Mouse (Mus musculus) hindbrain, embryonic 11.5 days (tissue): Measurements from ENCODE around the gene Plxna2. TPM values are rescaled to one million over a fixed set of nuclear protein-coding genes. Genes with fewer than 3 reads are reported as not detected.
A peak's percentile ranks its signal among the peaks of the same experiment; 100 is the strongest.

ENCODE experiments used
- ATAC-seq: fragments of 200-750 bp; cut with Nextera tagmentation; 2 replicates; pipeline ENCODE4 v1.8.0; 2017; ENCODE audit warnings: mild to moderate bottlenecking, moderate TSS enrichment, moderate library complexity; ENCODE audit not compliant: low FRiP score
- DNase-seq: peaks from one replicate; pipeline ENCODE4 v3.0.0-alpha.2; 2015; ENCODE audit warnings: low spot score
- H3K27ac ChIP-seq: fragments of 300-500 bp; sonication (generic); 2 replicates; pipeline ENCODE4 v1.5.1; 2014; ENCODE audit warnings: mild to moderate bottlenecking, low read depth, low read length
- H3K27me3 ChIP-seq: fragments of 300-500 bp; sonication (generic); 2 replicates; pipeline ENCODE4 v1.6.1; 2014; ENCODE audit warnings: mild to moderate bottlenecking, low read length, moderate library complexity, mixed read lengths; ENCODE audit not compliant: control insufficient read depth, insufficient read depth
- H3K36me3 ChIP-seq: fragments of 300-500 bp; sonication (generic); 2 replicates; pipeline ENCODE4 v1.6.1; 2014; ENCODE audit warnings: mild to moderate bottlenecking, low read length, moderate library complexity, mixed read lengths; ENCODE audit not compliant: control insufficient read depth, insufficient read depth
- H3K4me1 ChIP-seq: fragments of 300-500 bp; sonication (generic); replicated peaks from 2 replicates; pipeline ENCODE4 v1.6.1; 2014; ENCODE audit warnings: low read length, mixed read lengths; ENCODE audit not compliant: control insufficient read depth, insufficient read depth
- H3K4me2 ChIP-seq: fragments of 300-500 bp; sonication (generic); replicated peaks from 2 replicates; pipeline ENCODE4 v1.6.1; 2014; ENCODE audit warnings: mild to moderate bottlenecking, low read depth, low read length
- H3K4me3 ChIP-seq: fragments of 300-500 bp; sonication (generic); 2 replicates; pipeline ENCODE4 v1.5.1; 2014; ENCODE audit warnings: low read depth, low read length
- H3K9ac ChIP-seq: fragments of 300-500 bp; sonication (generic); 2 replicates; pipeline ENCODE4 v1.6.1; 2014; ENCODE audit warnings: low read depth, low read length
- H3K9me3 ChIP-seq: fragments of 300-500 bp; sonication (generic); 2 replicates; pipeline ENCODE4 v1.6.1; 2016; ENCODE audit warnings: low read length; ENCODE audit not compliant: control insufficient read depth
- WGBS: fragments of 180-500 bp; shearing (Covaris S2); extraction: QIAGEN DNeasy Blood & Tissue Kit; methylation state at CpG from one replicate; pipeline ENCODE4 v1.1.7; 2014; 5-methylcytosine and 5-hydroxymethylcytosine counted together
- polyA plus RNA-seq: library from polyadenylated mRNA; unstranded; fragments of >200 nt; fragmentation: Nextera tagmentation; extraction: Ambion mirVana; gene quantifications from 2 replicates; pipeline ENCODE4 v1.2.1, GENCODE M21; 2014

Plxna2 gene
- polyA plus RNA-seq, 1 experiment from 2014 or later = 25.4 TPM

GRCm38 (mm10) chr1:194777608-194778007 lies 159.6 kb downstream of the Plxna2 start:
- Histone ChIP-seq H3K4me3 (no peak overlapping the region), H3K9me3 (no peaks in the 10 kb centered on the region), H3K36me3 (no peaks in the 10 kb centered on the region; the same call in 1 of the 2 replicates), H3K27me3 (no peaks in the 10 kb centered on the region), H3K9ac (no peak overlapping the region), H3K4me1 (no peaks in the 10 kb centered on the region), H3K4me2 (no peak overlapping the region), H3K27ac (no peak overlapping the region)
- WGBS = 79% methylated on average over 2 of the region's 2 CpGs
- DNase-seq = no peak
- ATAC-seq = no peak

DNA sequence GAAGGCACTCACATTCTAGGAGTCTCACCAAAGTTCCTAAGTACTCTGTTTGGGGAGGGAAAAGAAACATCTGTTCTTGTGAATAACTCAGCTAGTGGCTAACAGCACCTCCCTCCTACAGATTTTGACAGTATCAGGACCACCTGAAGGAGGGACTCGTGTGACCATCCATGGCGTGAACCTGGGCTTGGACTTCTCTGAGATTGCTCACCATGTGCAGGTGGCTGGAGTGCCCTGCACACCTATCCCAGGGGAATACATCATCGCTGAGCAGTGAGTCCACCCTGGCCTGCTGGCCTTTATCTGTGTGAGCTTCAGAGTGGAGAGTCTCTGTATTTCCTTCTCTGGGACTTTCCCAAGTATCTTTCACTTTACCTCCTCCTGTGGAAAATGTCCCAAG lies 162.4 kb downstream of the Plxna2 start:
- Histone ChIP-seq H3K4me3 (no peak overlapping the region), H3K36me3 (no peaks in the 10 kb centered on the region), H3K27ac (no peak overlapping the region), H3K4me1 (no peaks in the 10 kb centered on the region), H3K9ac (no peak overlapping the region), H3K9me3 (no peaks in the 10 kb centered on the region), H3K27me3 (no peaks in the 10 kb centered on the region), H3K4me2 (no peak overlapping the region)
- ATAC-seq = 0 out of 2 replicates have a peak, but pooled peaks have one; percentile 27
- no peak for DNase-seq
- 95% methylated on average over 3 of the region's 3 CpGs for WGBS

GRCm38 (mm10) chr1:194780794-194781390 lies 162.9 kb downstream of the Plxna2 start:
- H3K27ac ChIP-seq = no peak overlapping the region
- no peak for DNase-seq
- no peaks in the 10 kb centered on the region for H3K4me1 ChIP-seq
- 72% methylated on average over 5 of the region's 5 CpGs for WGBS
- no peak overlapping the region for H3K4me3 ChIP-seq
- no peaks in the 10 kb centered on the region for H3K27me3 ChIP-seq
- no peaks in the 10 kb centered on the region for H3K36me3 ChIP-seq
- ATAC-seq = peak; percentile 53; the same call in 1 of the 2 replicates
- H3K4me2 ChIP-seq = no peak overlapping the region
- no peaks in the 10 kb centered on the region for H3K9me3 ChIP-seq
- H3K9ac ChIP-seq = no peak overlapping the region

GRCm38 (mm10) chr1:194781556-194781955 lies 163.5 kb downstream of the Plxna2 start:
- Histone ChIP-seq H3K27me3 (no peaks in the 10 kb centered on the region), H3K9ac (no peak overlapping the region), H3K4me3 (no peak overlapping the region), H3K27ac (no peak overlapping the region), H3K4me2 (no peak overlapping the region), H3K9me3 (no peaks in the 10 kb centered on the region), H3K36me3 (no peaks in the 10 kb centered on the region), H3K4me1 (no peaks in the 10 kb centered on the region)
- no peak for ATAC-seq
- WGBS = 86% methylated on average over 1 of the region's 1 CpGs
- no peak for DNase-seq

GRCm38 (mm10) chr1:194782325-194782724 lies 164.3 kb downstream of the Plxna2 start:
- DNase-seq = no peak
- no peak overlapping the region for H3K4me3 ChIP-seq
- H3K9ac ChIP-seq = no peak overlapping the region
- no peaks in the 10 kb centered on the region for H3K36me3 ChIP-seq
- 48% methylated on average over 3 of the region's 3 CpGs for WGBS
- no peaks in the 10 kb centered on the region for H3K9me3 ChIP-seq
- no peak for ATAC-seq
- H3K27me3 ChIP-seq = no peaks in the 10 kb centered on the region
- no peak overlapping the region for H3K27ac ChIP-seq
- no peak overlapping the region for H3K4me2 ChIP-seq
- H3K4me1 ChIP-seq = no peaks in the 10 kb centered on the region

DNA sequence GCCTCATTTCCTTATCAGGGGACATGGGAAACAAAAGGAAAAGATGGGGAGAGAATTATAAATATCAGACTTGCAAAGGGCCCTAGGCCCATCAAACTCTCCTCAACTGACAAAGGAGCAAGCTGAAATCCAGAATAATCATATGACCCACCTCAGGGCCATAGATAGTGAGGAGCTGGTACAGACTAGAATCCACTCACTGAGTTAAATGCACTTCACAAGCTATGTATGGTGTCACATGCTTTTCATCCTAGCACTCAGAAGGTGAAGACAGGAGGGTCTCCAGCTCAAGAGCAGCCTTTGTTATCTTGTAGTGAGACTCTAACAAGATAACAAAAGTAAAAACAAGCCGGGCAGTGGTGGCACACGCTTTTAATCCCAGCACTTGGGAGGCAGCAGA lies 169.6 kb downstream of the Plxna2 start:
- DNase-seq (no peak), ATAC-seq (no peak)
- Histone ChIP-seq H3K4me3 (no peak overlapping the region), H3K27ac (no peak overlapping the region), H3K4me1 (no peaks in the 10 kb centered on the region), H3K27me3 (no peaks in the 10 kb centered on the region), H3K9ac (no peak overlapping the region), H3K4me2 (no peak overlapping the region), H3K9me3 (no peaks in the 10 kb centered on the region), H3K36me3 (no peaks in the 10 kb centered on the region)
- WGBS = 91% methylated on average over 2 of the region's 2 CpGs

DNA sequence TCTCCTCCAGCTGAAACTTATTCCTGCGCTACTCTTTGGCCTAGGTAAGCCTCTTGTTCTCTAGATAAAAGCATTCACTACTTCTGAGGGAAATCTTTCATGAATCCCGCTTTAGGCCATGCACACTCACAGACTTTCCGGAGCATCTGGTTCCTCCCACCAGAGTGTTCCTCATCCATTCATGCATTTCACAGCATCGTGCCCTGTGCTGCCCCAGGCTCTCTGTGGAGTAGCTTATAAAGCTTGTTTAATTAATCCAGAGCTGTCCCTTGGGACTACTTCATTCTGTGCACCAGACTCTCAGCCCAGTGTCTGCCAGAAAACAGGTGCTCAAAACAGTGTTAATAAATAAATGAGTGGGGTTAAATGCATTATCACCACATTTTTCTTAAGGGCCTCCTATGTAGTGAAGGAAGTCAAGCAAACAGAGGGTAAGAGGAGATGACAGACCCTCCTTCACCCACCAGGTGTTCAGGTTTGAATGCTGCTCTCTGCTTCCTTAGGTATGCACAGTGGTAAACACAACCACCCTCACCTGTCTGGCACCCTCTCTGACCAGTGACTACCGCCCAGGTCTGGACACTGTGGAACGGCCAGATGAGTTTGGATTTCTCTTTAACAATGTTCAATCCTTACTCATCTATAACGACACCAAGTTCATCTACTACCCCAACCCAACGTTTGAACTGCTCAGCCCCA lies 175.4 kb downstream of the Plxna2 start:
- ATAC-seq (peak; percentile 47; the same call in 1 of the 2 replicates), DNase-seq (peak; percentile 7)
- H3K9me3 ChIP-seq = no peaks in the 10 kb centered on the region
- H3K27ac ChIP-seq = no peak overlapping the region
- WGBS = 82% methylated on average over 8 of the region's 8 CpGs
- no peak overlapping the region for H3K4me2 ChIP-seq
- H3K4me3 ChIP-seq = no peak overlapping the region
- H3K4me1 ChIP-seq = no peaks in the 10 kb centered on the region
- no peaks in the 10 kb centered on the region for H3K27me3 ChIP-seq
- H3K36me3 ChIP-seq = no peaks in the 10 kb centered on the region
- H3K9ac ChIP-seq = no peak overlapping the region

- 87% methylated on average over 3 of the region's 3 CpGs for WGBS
Observed at GRCm38 (mm10) chr1:194795316-194795715, 177.3 kb downstream of the Plxna2 start.

DNA sequence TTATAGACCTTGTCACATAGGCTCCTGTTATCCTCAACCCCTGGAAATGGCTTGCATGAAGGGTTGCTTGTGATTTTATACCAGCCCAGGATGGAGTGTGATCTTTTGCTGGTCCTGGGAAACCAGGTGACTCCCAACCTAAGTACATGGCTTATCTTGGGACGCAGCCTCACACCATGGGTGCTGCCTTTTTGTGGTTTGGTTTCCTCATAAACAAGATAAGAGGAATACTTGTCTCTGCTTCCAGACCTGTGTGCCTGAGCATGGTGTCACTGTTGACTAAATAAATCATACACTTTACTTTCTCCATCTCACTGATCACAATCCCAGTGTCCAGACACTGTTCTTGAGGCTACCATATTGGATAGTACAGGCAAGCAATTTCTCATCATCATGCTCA lies 179.8 kb downstream of the Plxna2 start:
- Histone ChIP-seq H3K4me2 (no peak overlapping the region), H3K9ac (no peak overlapping the region), H3K27me3 (no peaks in the 10 kb centered on the region), H3K36me3 (0 out of 2 replicates have a peak, but pooled peaks cover 2% of the 10 kb centered on the region), H3K4me1 (no peaks in the 10 kb centered on the region), H3K27ac (no peak overlapping the region), H3K9me3 (no peaks in the 10 kb centered on the region), H3K4me3 (no peak overlapping the region)
- ATAC-seq = no peak
- no peak for DNase-seq
- WGBS = 93% methylated on average over 1 of the region's 1 CpGs

More at GRCm38 (mm10) chr1:194795316-194795715, 177.3 kb downstream of the Plxna2 start:
- no peaks in the 10 kb centered on the region for H3K9me3 ChIP-seq
- H3K4me3 ChIP-seq = no peak overlapping the region
- no peak overlapping the region for H3K27ac ChIP-seq
- ATAC-seq (no peak), DNase-seq (no peak)
- no peak overlapping the region for H3K9ac ChIP-seq
- H3K4me1 ChIP-seq = no peaks in the 10 kb centered on the region
- 0 out of 2 replicates have a peak, but pooled peaks cover 2% of the 10 kb centered on the region for H3K36me3 ChIP-seq
- no peak overlapping the region for H3K4me2 ChIP-seq
- no peaks in the 10 kb centered on the region for H3K27me3 ChIP-seq
